7 mouse cellular contexts compared by ENCODE assay signal in genomic region chr1:51479027-51479329, GRCm38 (mm10). TPM values are rescaled to one million over a fixed set of nuclear protein-coding genes. Genes with fewer than 3 reads are reported as not detected.
DNase-seq lines count a peak whose midpoint lies in the region; ATAC-seq lines count a peak whose summit lies in the region.

No protein-coding gene starts in this region.

- H3K4me1 ChIP-seq in lung, embryonic 15.5 days: peaks cover 7% of the 10 kb centered on the region; the same call in 1 of the 2 replicates
- peaks cover 6% of the 10 kb centered on the region for H3K4me1 ChIP-seq in forebrain, embryonic 12.5 days
- H3K4me1 ChIP-seq in limb, embryonic 12.5 days (replicated peaks): no peaks in the 10 kb centered on the region; the same call in 1 of the 2 replicates
- no peaks in the 10 kb centered on the region; the same call in 1 of the 2 replicates for H3K4me1 ChIP-seq in stomach, embryonic 14.5 days (ENCODE audit: control insufficient read depth, insufficient read depth, low read length)

- DNase-seq in lung, postnatal 4 days: no peak
- no peak for DNase-seq in left cerebral cortex, postnatal 25 days (ENCODE audit: low spot score in 2 of 2)
- DNase-seq in cerebellum, adult 11 months: no peak

- H3K9ac ChIP-seq in lung, embryonic 15.5 days: 0 out of 2 replicates have a peak overlapping the region, but pooled peaks have one; percentile 46
- peak overlapping the region; percentile 57; the same call in 1 of the 2 replicates for H3K9ac ChIP-seq in forebrain, embryonic 12.5 days
- peak overlapping the region; percentile 60; the same call in 1 of the 2 replicates for H3K9ac ChIP-seq in limb, embryonic 12.5 days (replicated peaks)
- peak overlapping the region; percentile 2; the same call in 1 of the 2 replicates for H3K9ac ChIP-seq in stomach, embryonic 14.5 days (replicated peaks; ENCODE audit: low read depth, low read length)

- peak overlapping the region; percentile 67 for H3K4me3 ChIP-seq in lung, embryonic 15.5 days
- H3K4me3 ChIP-seq in forebrain, embryonic 12.5 days (replicated peaks): peak overlapping the region; percentile 59
- H3K4me3 ChIP-seq in limb, embryonic 12.5 days (replicated peaks): peak overlapping the region; percentile 64
- H3K4me3 ChIP-seq in stomach, embryonic 14.5 days (ENCODE audit: low read depth, low read length): peak overlapping the region; percentile 65

- H3K4me2 ChIP-seq in lung, embryonic 15.5 days: peak overlapping the region; percentile 52
- peak overlapping the region; percentile 97 for H3K4me2 ChIP-seq in forebrain, embryonic 12.5 days
- peak overlapping the region; percentile 96 for H3K4me2 ChIP-seq in limb, embryonic 12.5 days
- peak overlapping the region; percentile 52 for H3K4me2 ChIP-seq in stomach, embryonic 14.5 days (replicated peaks; ENCODE audit: low read depth, low read length)

- no peaks in the 10 kb centered on the region for H3K27me3 ChIP-seq in lung, embryonic 15.5 days
- H3K27me3 ChIP-seq in forebrain, embryonic 12.5 days: peaks cover 5% of the 10 kb centered on the region; the same call in 1 of the 2 replicates
- peaks cover 5% of the 10 kb centered on the region; the same call in 1 of the 2 replicates for H3K27me3 ChIP-seq in limb, embryonic 12.5 days
- H3K27me3 ChIP-seq in stomach, embryonic 14.5 days (ENCODE audit: control insufficient read depth, insufficient read depth, low read length): no peaks in the 10 kb centered on the region

- WGBS in lung, embryonic 15.5 days: 87% methylated on average over 1 of the region's 1 CpGs
- 70% methylated on average over 1 of the region's 1 CpGs for WGBS in forebrain, embryonic 12.5 days
- 47% methylated on average over 1 of the region's 1 CpGs for WGBS in limb, embryonic 12.5 days
- 74% methylated on average over 1 of the region's 1 CpGs for WGBS in stomach, embryonic 14.5 days

- no peak for ATAC-seq in lung, embryonic 15.5 days (ENCODE audit: borderline replicate concordance, extremely low read depth, low FRiP score, low TSS enrichment)
- no peak for ATAC-seq in forebrain, embryonic 12.5 days (ENCODE audit: low FRiP score)
- no peak for ATAC-seq in limb, embryonic 12.5 days (ENCODE audit: insufficient number of reproducible peaks, insufficient read depth, low FRiP score, low TSS enrichment, low read depth)
- no peak for ATAC-seq in stomach, embryonic 14.5 days (ENCODE audit: insufficient number of reproducible peaks, insufficient read depth, low FRiP score, low read depth)

- no peaks in the 10 kb centered on the region for H3K36me3 ChIP-seq in lung, embryonic 15.5 days
- no peaks in the 10 kb centered on the region for H3K36me3 ChIP-seq in forebrain, embryonic 12.5 days (replicated peaks)
- no peaks in the 10 kb centered on the region for H3K36me3 ChIP-seq in limb, embryonic 12.5 days
- H3K36me3 ChIP-seq in stomach, embryonic 14.5 days (ENCODE audit: control insufficient read depth, insufficient read depth, low read length): no peaks in the 10 kb centered on the region

- intact Hi-C loops in left cerebral cortex, postnatal 25 days (cut with DNase I): loop anchor here (5.0 to 10.0 kb wide), 2 partner anchors 552 to 636 kb away; partner anchors contain the start of gene Stat1

- peak overlapping the region; percentile 66 for H3K27ac ChIP-seq in lung, embryonic 15.5 days
- no peak overlapping the region for H3K27ac ChIP-seq in forebrain, embryonic 12.5 days
- no peak overlapping the region for H3K27ac ChIP-seq in limb, embryonic 12.5 days
- no peak overlapping the region for H3K27ac ChIP-seq in stomach, embryonic 14.5 days (ENCODE audit: low read length)

- H3K9me3 ChIP-seq in lung, embryonic 15.5 days: no peaks in the 10 kb centered on the region
- no peaks in the 10 kb centered on the region for H3K9me3 ChIP-seq in forebrain, embryonic 12.5 days
- no peaks in the 10 kb centered on the region for H3K9me3 ChIP-seq in limb, embryonic 12.5 days
- no peaks in the 10 kb centered on the region for H3K9me3 ChIP-seq in stomach, embryonic 14.5 days (ENCODE audit: control insufficient read depth, low read depth, low read length)

RNA-seq across cellular contexts. Expression of gene Nabp1, which starts 0.8 kb away (rescaled TPM):
- polyA plus RNA-seq in lung, embryonic 15.5 days (2015; fragmentation: Nextera tagmentation; extraction: Ambion mirVana): 7.6 and 10.3 TPM in 2 replicates
- polyA plus RNA-seq in forebrain, embryonic 12.5 days (2016; fragmentation: Nextera tagmentation; extraction: Ambion mirVana): 6.5 and 7.7 TPM in 2 replicates
- 5.1 and 6.0 TPM in 2 replicates for polyA plus RNA-seq in limb, embryonic 12.5 days (2016; fragmentation: Nextera tagmentation; extraction: Ambion mirVana)
- polyA plus RNA-seq in stomach, embryonic 14.5 days (2014; fragmentation: Nextera tagmentation; extraction: Ambion mirVana): 12.6 and 13.2 TPM in 2 replicates
- 10 to 100 TPM; 13.7 to 15.2 TPM for total RNA-seq in left cerebral cortex, postnatal 25 days (2021)

Comparison
In these comparisons a context has a peak if more than half of its experiments do, and no peak if none do; other contexts are left out.
1. H3K9ac ChIP-seq: peak in every context shown above with its lines; median percentile 60 in limb, embryonic 12.5 days; 57 in forebrain, embryonic 12.5 days; 46 in lung, embryonic 15.5 days; 2 in stomach, embryonic 14.5 days.